Mouse (Mus musculus): ENCODE measurements at regions not wholly inside any gene's neighbourhood (a gene's known extent, or its start where the extent isn't known, plus 50 kb on each side); places are given as distances from the start of the nearest gene placed in this dataset.

- peaks cover 16% of the 10 kb centered on the region for H3K4me1 ChIP-seq
- no peaks in the 10 kb centered on the region for H3K36me3 ChIP-seq
- H3K27me3 ChIP-seq (ENCODE audit: low read depth, poor library complexity, severe bottlenecking), result no peaks in the 10 kb centered on the region
- H3K4me3 ChIP-seq, result no peak overlapping the region
- 56% methylated on average over 6 of the region's 6 CpGs for WGBS
- H3K27ac ChIP-seq, result no peak overlapping the region
- DNase-seq (ENCODE audit: low spot score), result peak; percentile 39
- no peaks in the 10 kb centered on the region for H3K9me3 ChIP-seq (replicated peaks)
Observed at GRCm38 (mm10) chr2:134214748-134215328, 339.3 kb downstream of the Hao1 start.

- Histone ChIP-seq H3K27me3 (ENCODE audit: low read depth, poor library complexity, severe bottlenecking) (no peaks in the 10 kb centered on the region), H3K27ac (no peak overlapping the region), H3K36me3 (no peaks in the 10 kb centered on the region), H3K4me3 (no peak overlapping the region), H3K4me1 (no peaks in the 10 kb centered on the region), H3K9me3 (replicated peaks) (no peaks in the 10 kb centered on the region)
- no peak for DNase-seq (ENCODE audit: low spot score)
- 93% methylated on average over 1 of the region's 1 CpGs for WGBS
Observed at GRCm38 (mm10) chr2:134203252-134203651, 350.9 kb downstream of the Hao1 start.

GRCm38 (mm10) chr2:134195961-134196360 lies 358.2 kb downstream of the Hao1 start:
- H3K4me1 ChIP-seq, result no peaks in the 10 kb centered on the region

GRCm38 (mm10) chr2:134189435-134190063 lies 364.6 kb downstream of the Hao1 start:
- DNase-seq (ENCODE audit: low spot score), result no peak
- Histone ChIP-seq H3K27me3 (ENCODE audit: low read depth, poor library complexity, severe bottlenecking) (no peaks in the 10 kb centered on the region), H3K9me3 (replicated peaks) (no peaks in the 10 kb centered on the region), H3K4me1 (no peaks in the 10 kb centered on the region), H3K36me3 (no peaks in the 10 kb centered on the region), H3K4me3 (no peak overlapping the region), H3K27ac (no peak overlapping the region)
- WGBS, result 82% methylated on average over 5 of the region's 5 CpGs

More at GRCm38 (mm10) chr2:134195961-134196360, 358.2 kb downstream of the Hao1 start:
- H3K4me3 ChIP-seq, result no peak overlapping the region
- no peak for DNase-seq (ENCODE audit: low spot score)
- no peaks in the 10 kb centered on the region for H3K27me3 ChIP-seq (ENCODE audit: low read depth, poor library complexity, severe bottlenecking)
- no peak overlapping the region for H3K27ac ChIP-seq
- H3K9me3 ChIP-seq (replicated peaks), result no peaks in the 10 kb centered on the region
- no peaks in the 10 kb centered on the region for H3K36me3 ChIP-seq
